Mouse (Mus musculus): ENCODE measurements around the gene Arhgap4. TPM values are rescaled to one million over a fixed set of nuclear protein-coding genes. Genes with fewer than 3 reads are reported as not detected.

Gene Arhgap4
- total RNA-seq, 2 experiments from 2014 or later, result 2.0 to 4.0 TPM

- intact Hi-C loops (cut with DNase I), result loop anchor here (10.0 kb wide), 1 partner anchor 247 kb away; the partner anchor contains the start of gene Slc6a8
- peak in 1 of 2 experiments; percentile 7 for DNase-seq
Measured at GRCm38 (mm10) chrX:73921285-73921822, 316 bp downstream of the Arhgap4 start.

- intact Hi-C loops (cut with DNase I), result no loop called here
- no peak for DNase-seq
Measured at GRCm38 (mm10) chrX:73918631-73919030, 3.0 kb downstream of the Arhgap4 start.

- DNase-seq, result no peak
- intact Hi-C loops (cut with DNase I), result no loop called here
Measured at GRCm38 (mm10) chrX:73916945-73917344, 4.7 kb downstream of the Arhgap4 start.

GRCm38 (mm10) chrX:73914827-73915703 is 6.6 kb downstream of the Arhgap4 start:
- intact Hi-C loops (cut with DNase I), result no loop called here
- DNase-seq, result peak; percentile 81 to 87

GRCm38 (mm10) chrX:73911588-73911987 is 10.1 kb downstream of the Arhgap4 start:
- DNase-seq, result no peak
- intact Hi-C loops (cut with DNase I), result no loop called here

GRCm38 (mm10) chrX:73911156-73911555 is 10.5 kb downstream of the Arhgap4 start:
- peak; percentile 7 to 16 for DNase-seq
- intact Hi-C loops (cut with DNase I), result no loop called here

GRCm38 (mm10) chrX:73910451-73910850 is 11.2 kb downstream of the Arhgap4 start:
- intact Hi-C loops (cut with DNase I), result no loop called here
- no peak for DNase-seq

GRCm38 (mm10) chrX:73910049-73910448 is 11.6 kb downstream of the Arhgap4 start:
- DNase-seq, result no peak
- intact Hi-C loops (cut with DNase I), result no loop called here

- intact Hi-C loops (cut with DNase I), result no loop called here
- no peak for DNase-seq
Measured at GRCm38 (mm10) chrX:73897959-73898358, 23.7 kb downstream of the Arhgap4 start.

- intact Hi-C loops (cut with DNase I), result loop anchor here (2.0 kb wide), 1 partner anchor 97 kb away; no protein-coding TSS in a partner anchor
- peak; percentile 39 to 48 for DNase-seq
Measured at GRCm38 (mm10) chrX:73895719-73896118, 26.0 kb downstream of the Arhgap4 start, which contains the start of gene L1cam. Gene L1cam (minus strand): TSS chrX:73896105.

GRCm38 (mm10) chrX:73892833-73893232 is 28.8 kb downstream of the Arhgap4 start:
- DNase-seq, result no peak
- intact Hi-C loops (cut with DNase I), result no loop called here

- DNase-seq, result no peak
- intact Hi-C loops (cut with DNase I), result no loop called here
Measured at GRCm38 (mm10) chrX:73891551-73892152, 30.0 kb downstream of the Arhgap4 start, which contains the start of gene Avpr2. Gene Avpr2 (plus strand): TSS chrX:73892102.

GRCm38 (mm10) chrX:73881463-73881862 is 40.2 kb downstream of the Arhgap4 start:
- no peak for DNase-seq
- intact Hi-C loops (cut with DNase I), result no loop called here

- intact Hi-C loops (cut with DNase I), result no loop called here
- DNase-seq, result no peak
Measured at GRCm38 (mm10) chrX:73881036-73881427, 40.6 kb downstream of the Arhgap4 start.

GRCm38 (mm10) chrX:73880194-73881035 is 41.3 kb downstream of the Arhgap4 start:
- intact Hi-C loops (cut with DNase I), result no loop called here
- DNase-seq, result peak; percentile 8 to 14

GRCm38 (mm10) chrX:73877014-73877413 is 44.7 kb downstream of the Arhgap4 start:
- intact Hi-C loops (cut with DNase I), result no loop called here
- DNase-seq, result no peak

GRCm38 (mm10) chrX:73875881-73876280 is 45.8 kb downstream of the Arhgap4 start:
- no peak for DNase-seq
- intact Hi-C loops (cut with DNase I), result no loop called here

- no peak for DNase-seq
- intact Hi-C loops (cut with DNase I), result no loop called here
Measured at GRCm38 (mm10) chrX:73871956-73872355, 49.7 kb downstream of the Arhgap4 start.

GRCm38 (mm10) chrX:73871474-73871873 is 50.2 kb downstream of the Arhgap4 start:
- intact Hi-C loops (cut with DNase I), result no loop called here
- DNase-seq, result no peak

GRCm38 (mm10) chrX:73869334-73869733 is 52.3 kb downstream of the Arhgap4 start:
- intact Hi-C loops (cut with DNase I), result no loop called here
- peak; percentile 37 to 38 for DNase-seq
